Mouse (Mus musculus) forebrain, embryonic 12.5 days (tissue): Measurements from ENCODE around the gene Golgb1. TPM values are rescaled to one million over a fixed set of nuclear protein-coding genes. Genes with fewer than 3 reads are reported as not detected.

Experiments
- ATAC-seq: fragments of 200-750 bp; cut with Nextera tagmentation; 2 replicates; pipeline ENCODE4 v1.8.0; 2017; ENCODE audit warnings: moderate TSS enrichment; ENCODE audit not compliant: low FRiP score
- H3K27ac ChIP-seq: fragments of 300-500 bp; sonication (generic); 2 replicates; pipeline ENCODE4 v1.5.1; 2016; ENCODE audit warnings: mild to moderate bottlenecking
- H3K27me3 ChIP-seq: fragments of 300-500 bp; sonication (generic); 2 replicates; pipeline ENCODE4 v1.6.1; 2016; ENCODE audit warnings: mild to moderate bottlenecking
- H3K36me3 ChIP-seq: fragments of 300-500 bp; sonication (generic); replicated peaks from 2 replicates; pipeline ENCODE4 v1.6.1; 2016; ENCODE audit warnings: mild to moderate bottlenecking
- H3K4me1 ChIP-seq: fragments of 300-500 bp; sonication (generic); 2 replicates; pipeline ENCODE4 v1.6.1; 2016
- H3K4me2 ChIP-seq: fragments of 300-500 bp; sonication (generic); 2 replicates; pipeline ENCODE4 v1.6.1; 2016; ENCODE audit warnings: mild to moderate bottlenecking, moderate library complexity
- H3K4me3 ChIP-seq: fragments of 300-500 bp; sonication (generic); replicated peaks from 2 replicates; pipeline ENCODE4 v1.5.1; 2016; ENCODE audit warnings: mild to moderate bottlenecking
- H3K9ac ChIP-seq: fragments of 300-500 bp; sonication (generic); 2 replicates; pipeline ENCODE4 v1.6.1; 2016; ENCODE audit warnings: mild to moderate bottlenecking
- H3K9me3 ChIP-seq: fragments of 300-500 bp; sonication (generic); 2 replicates; pipeline ENCODE4 v1.6.1; 2016
- WGBS: fragments of 180-500 bp; shearing (Covaris S2); methylation state at CpG from one replicate; pipeline ENCODE4 v1.1.7; 2016; 5-methylcytosine and 5-hydroxymethylcytosine counted together
- polyA plus RNA-seq: library from polyadenylated mRNA; unstranded; fragments of >200 nt; fragmentation: Nextera tagmentation; extraction: Ambion mirVana; gene quantifications from 2 replicates; pipeline ENCODE4 v1.2.1, GENCODE M21; 2016

Golgb1 gene
- polyA plus RNA-seq, 1 experiment from 2014 or later = 74.7 TPM

DNA sequence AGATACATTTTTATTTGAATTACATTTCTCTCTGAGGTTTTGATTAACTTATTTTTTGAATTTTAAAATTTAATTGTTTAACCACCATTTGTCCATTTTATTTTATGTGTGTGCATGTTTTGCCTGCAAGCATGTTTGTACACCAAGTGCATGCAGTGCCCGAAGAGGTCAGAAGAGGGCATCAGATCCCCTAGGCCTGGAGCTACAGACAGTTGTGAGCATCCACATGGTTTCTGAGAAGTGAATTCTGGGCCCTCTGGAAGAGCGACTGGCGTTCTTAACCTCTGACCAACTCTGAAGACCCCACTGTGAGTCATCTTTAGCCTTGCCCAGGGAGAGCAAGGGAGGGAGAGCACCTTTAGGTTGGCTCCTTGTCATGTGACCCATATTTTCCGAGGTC is 9.9 kb downstream of the Golgb1 start:
- H3K27ac ChIP-seq = no peak overlapping the region
- H3K4me2 ChIP-seq = no peak overlapping the region
- no peaks in the 10 kb centered on the region for H3K9me3 ChIP-seq
- WGBS = 78% methylated on average over 4 of the region's 4 CpGs
- H3K36me3 ChIP-seq = peaks cover 21% of the 10 kb centered on the region
- H3K27me3 ChIP-seq = no peaks in the 10 kb centered on the region
- H3K4me3 ChIP-seq = no peak overlapping the region
- H3K4me1 ChIP-seq = peaks cover 10% of the 10 kb centered on the region
- no peak overlapping the region for H3K9ac ChIP-seq
- ATAC-seq = no peak

GRCm38 (mm10) chr16:36885912-36886311 is 11.0 kb downstream of the Golgb1 start:
- no peaks in the 10 kb centered on the region for H3K9me3 ChIP-seq
- no peak overlapping the region for H3K27ac ChIP-seq
- H3K4me3 ChIP-seq = no peak overlapping the region
- no peak overlapping the region for H3K9ac ChIP-seq
- peaks cover 26% of the 10 kb centered on the region for H3K36me3 ChIP-seq
- H3K27me3 ChIP-seq = no peaks in the 10 kb centered on the region
- no peak overlapping the region for H3K4me2 ChIP-seq
- peaks cover 9% of the 10 kb centered on the region for H3K4me1 ChIP-seq
- 94% methylated on average over 11 of the region's 11 CpGs for WGBS
- ATAC-seq = no peak

GRCm38 (mm10) chr16:36887546-36887945 is 12.6 kb downstream of the Golgb1 start:
- Histone ChIP-seq H3K9me3 (no peaks in the 10 kb centered on the region), H3K27me3 (no peaks in the 10 kb centered on the region), H3K27ac (no peak overlapping the region), H3K36me3 (peaks cover 39% of the 10 kb centered on the region), H3K4me1 (peaks cover 8% of the 10 kb centered on the region), H3K9ac (no peak overlapping the region), H3K4me2 (no peak overlapping the region), H3K4me3 (no peak overlapping the region)
- ATAC-seq = no peak
- WGBS = 90% methylated on average over 5 of the region's 5 CpGs

DNA sequence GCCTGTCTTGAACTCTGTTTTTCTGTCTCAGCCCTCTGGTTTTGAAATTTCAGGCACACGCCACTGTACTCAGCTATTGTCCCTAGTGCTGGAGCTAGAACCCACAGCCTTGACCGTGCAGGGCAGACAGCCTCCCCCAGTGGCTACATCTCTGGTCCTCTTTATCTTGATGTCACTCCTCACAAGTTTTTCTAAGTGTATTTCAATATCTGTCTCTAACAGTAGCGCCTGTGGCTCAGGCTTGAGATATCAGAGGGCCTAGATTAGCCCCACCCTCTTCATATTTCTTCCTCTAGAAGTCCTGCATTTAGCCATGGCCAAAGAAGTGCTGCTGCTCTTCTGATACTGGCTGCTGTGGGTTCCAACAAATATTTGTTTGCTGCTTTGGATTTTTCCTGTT is 15.6 kb downstream of the Golgb1 start:
- peaks cover 49% of the 10 kb centered on the region for H3K36me3 ChIP-seq
- no peaks in the 10 kb centered on the region for H3K27me3 ChIP-seq

DNA sequence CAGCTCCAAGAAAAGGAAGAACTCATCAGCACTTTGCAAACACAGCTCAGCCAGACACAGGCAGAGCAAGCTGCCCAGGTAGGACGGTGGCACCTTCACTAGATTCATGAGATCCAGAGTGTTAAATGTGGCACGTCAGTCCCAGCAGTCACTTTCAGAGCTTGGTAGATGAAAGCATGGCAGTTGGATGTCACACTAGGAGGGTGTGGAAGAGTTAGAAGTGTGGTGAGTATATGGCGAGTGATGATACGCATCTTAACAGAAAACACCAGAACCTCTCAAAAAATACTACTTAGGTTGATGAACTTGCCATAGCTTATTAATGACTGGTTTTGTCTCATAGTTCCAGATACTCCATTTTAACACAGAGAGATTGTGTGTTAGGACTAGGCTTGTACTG is 16.5 kb downstream of the Golgb1 start:
- no peaks in the 10 kb centered on the region for H3K27me3 ChIP-seq
- no peaks in the 10 kb centered on the region for H3K9me3 ChIP-seq
- H3K4me3 ChIP-seq = no peak overlapping the region
- no peaks in the 10 kb centered on the region for H3K4me1 ChIP-seq
- ATAC-seq = no peak
- peaks cover 57% of the 10 kb centered on the region for H3K36me3 ChIP-seq
- H3K9ac ChIP-seq = no peak overlapping the region
- H3K27ac ChIP-seq = no peak overlapping the region
- H3K4me2 ChIP-seq = no peak overlapping the region
- 95% methylated on average over 4 of the region's 4 CpGs for WGBS

More for the DNA sequence above, 15.6 kb downstream of the Golgb1 start:
- Histone ChIP-seq H3K4me1 (no peaks in the 10 kb centered on the region), H3K9me3 (no peaks in the 10 kb centered on the region), H3K4me3 (no peak overlapping the region), H3K27ac (no peak overlapping the region), H3K4me2 (no peak overlapping the region), H3K9ac (no peak overlapping the region)
- WGBS = 94% methylated on average over 3 of the region's 3 CpGs
- no peak for ATAC-seq

DNA sequence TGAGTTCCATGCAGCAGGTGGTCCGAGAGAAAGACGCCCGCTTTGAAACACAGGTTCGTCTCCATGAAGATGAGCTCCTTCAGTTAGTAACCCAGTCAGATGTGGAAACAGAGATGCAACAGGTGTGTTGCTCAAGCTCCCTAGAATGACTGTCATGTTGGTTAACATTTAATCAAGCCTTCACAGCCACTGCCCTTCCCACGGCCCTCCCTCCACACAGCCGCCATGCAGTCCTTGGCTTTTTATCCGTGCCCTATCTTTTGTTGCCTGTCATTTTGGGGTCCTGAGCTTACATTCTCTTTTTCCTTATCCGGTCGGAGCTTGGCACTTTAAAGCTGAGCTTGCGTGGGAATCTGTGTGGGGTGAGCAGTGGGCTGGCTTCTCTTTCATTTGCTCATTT is 18.4 kb downstream of the Golgb1 start:
- no peak overlapping the region for H3K9ac ChIP-seq
- no peak overlapping the region for H3K4me2 ChIP-seq
- H3K27me3 ChIP-seq = no peaks in the 10 kb centered on the region
- no peaks in the 10 kb centered on the region for H3K4me1 ChIP-seq
- no peak overlapping the region for H3K27ac ChIP-seq
- ATAC-seq = no peak
- H3K9me3 ChIP-seq = no peaks in the 10 kb centered on the region
- H3K36me3 ChIP-seq = peaks cover 62% of the 10 kb centered on the region
- WGBS = 89% methylated on average over 10 of the region's 10 CpGs
- no peak overlapping the region for H3K4me3 ChIP-seq

- Histone ChIP-seq H3K4me2 (no peak overlapping the region), H3K36me3 (peaks cover 58% of the 10 kb centered on the region), H3K27ac (no peak overlapping the region), H3K4me3 (no peak overlapping the region), H3K9me3 (no peaks in the 10 kb centered on the region), H3K27me3 (no peaks in the 10 kb centered on the region), H3K9ac (no peak overlapping the region), H3K4me1 (no peaks in the 10 kb centered on the region)
- WGBS = 96% methylated on average over 6 of the region's 6 CpGs
- no peak for ATAC-seq
Observed at GRCm38 (mm10) chr16:36896712-36897111, 21.8 kb downstream of the Golgb1 start.

DNA sequence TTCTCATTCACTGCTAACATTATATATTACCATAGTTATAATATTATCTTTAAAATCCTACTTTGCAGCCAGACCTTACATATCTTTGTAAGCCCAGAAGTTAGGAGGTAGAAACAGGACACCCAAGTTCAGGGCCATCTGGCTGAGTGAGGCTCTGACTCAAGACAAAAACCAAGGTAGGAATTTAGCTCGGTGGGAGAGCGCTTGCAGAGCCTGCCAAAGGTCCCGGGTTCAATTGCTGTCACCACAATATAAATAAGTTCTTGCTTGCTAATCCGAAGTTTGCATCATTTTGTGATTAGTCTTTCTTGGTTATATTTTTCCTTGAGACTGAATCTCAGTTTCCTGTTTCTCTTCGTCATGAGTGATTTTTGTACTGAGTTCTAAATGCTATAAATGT is 28.2 kb downstream of the Golgb1 start:
- peaks cover 38% of the 10 kb centered on the region for H3K36me3 ChIP-seq
- no peak overlapping the region for H3K4me2 ChIP-seq
- H3K27me3 ChIP-seq = no peaks in the 10 kb centered on the region
- no peak overlapping the region for H3K4me3 ChIP-seq
- H3K27ac ChIP-seq = no peak overlapping the region
- no peaks in the 10 kb centered on the region for H3K9me3 ChIP-seq
- H3K9ac ChIP-seq = no peak overlapping the region
- no peak for ATAC-seq
- WGBS = 93% methylated on average over 5 of the region's 5 CpGs
- H3K4me1 ChIP-seq = no peaks in the 10 kb centered on the region

GRCm38 (mm10) chr16:36911909-36912308 is 37.0 kb downstream of the Golgb1 start:
- no peaks in the 10 kb centered on the region for H3K9me3 ChIP-seq
- 91% methylated on average over 10 of the region's 10 CpGs for WGBS
- no peaks in the 10 kb centered on the region for H3K4me1 ChIP-seq
- ATAC-seq = no peak
- H3K36me3 ChIP-seq = peaks cover 66% of the 10 kb centered on the region
- H3K27me3 ChIP-seq = no peaks in the 10 kb centered on the region
- H3K27ac ChIP-seq = no peak overlapping the region
- H3K4me2 ChIP-seq = no peak overlapping the region
- no peak overlapping the region for H3K4me3 ChIP-seq
- H3K9ac ChIP-seq = no peak overlapping the region

DNA sequence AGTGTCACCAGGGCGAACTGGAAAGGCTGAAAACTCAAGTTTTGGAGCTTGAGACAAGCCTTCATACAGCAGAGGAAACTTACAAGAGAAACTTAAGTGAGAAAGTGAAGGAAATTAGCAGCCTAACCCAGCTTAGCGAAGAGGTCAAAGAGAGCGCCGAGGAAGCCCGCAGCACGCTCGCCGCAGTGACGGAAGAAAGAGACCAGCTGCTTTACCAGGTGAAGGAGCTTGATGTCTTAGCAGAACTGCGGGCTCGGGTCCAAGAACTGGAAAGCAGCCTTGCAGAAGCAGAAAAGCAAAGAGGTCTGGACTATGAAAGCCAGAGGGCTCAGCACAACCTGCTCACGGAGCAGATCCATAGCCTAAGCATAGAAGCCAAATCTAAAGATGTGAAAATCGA is 37.4 kb downstream of the Golgb1 start:
- H3K36me3 ChIP-seq = peaks cover 66% of the 10 kb centered on the region
- H3K4me3 ChIP-seq = no peak overlapping the region
- no peaks in the 10 kb centered on the region for H3K9me3 ChIP-seq
- no peak overlapping the region for H3K27ac ChIP-seq
- no peaks in the 10 kb centered on the region for H3K4me1 ChIP-seq
- H3K27me3 ChIP-seq = no peaks in the 10 kb centered on the region
- no peak overlapping the region for H3K9ac ChIP-seq
- no peak for ATAC-seq
- H3K4me2 ChIP-seq = no peak overlapping the region
- 94% methylated on average over 13 of the region's 13 CpGs for WGBS

GRCm38 (mm10) chr16:36914195-36914594 is 39.3 kb downstream of the Golgb1 start:
- 93% methylated on average over 5 of the region's 5 CpGs for whole genome bisulfite sequencing
- peaks cover 72% of the 10 kb centered on the region for H3K36me3 ChIP-seq
- no peak overlapping the region for H3K4me2 ChIP-seq
- H3K4me1 ChIP-seq = no peaks in the 10 kb centered on the region
- H3K27me3 ChIP-seq = no peaks in the 10 kb centered on the region
- no peak overlapping the region for H3K4me3 ChIP-seq
- no peak for ATAC-seq
- H3K9me3 ChIP-seq = no peaks in the 10 kb centered on the region
- no peak overlapping the region for H3K27ac ChIP-seq
- H3K9ac ChIP-seq = no peak overlapping the region

GRCm38 (mm10) chr16:36918505-36918904 is 43.6 kb downstream of the Golgb1 start:
- no peak for ATAC-seq
- H3K27ac ChIP-seq = no peak overlapping the region
- 95% methylated on average over 10 of the region's 10 CpGs for WGBS
- H3K9me3 ChIP-seq = no peaks in the 10 kb centered on the region
- no peak overlapping the region for H3K4me2 ChIP-seq
- no peak overlapping the region for H3K9ac ChIP-seq
- H3K4me1 ChIP-seq = no peaks in the 10 kb centered on the region
- H3K27me3 ChIP-seq = no peaks in the 10 kb centered on the region
- H3K36me3 ChIP-seq = peaks cover 53% of the 10 kb centered on the region
- H3K4me3 ChIP-seq = no peak overlapping the region

DNA sequence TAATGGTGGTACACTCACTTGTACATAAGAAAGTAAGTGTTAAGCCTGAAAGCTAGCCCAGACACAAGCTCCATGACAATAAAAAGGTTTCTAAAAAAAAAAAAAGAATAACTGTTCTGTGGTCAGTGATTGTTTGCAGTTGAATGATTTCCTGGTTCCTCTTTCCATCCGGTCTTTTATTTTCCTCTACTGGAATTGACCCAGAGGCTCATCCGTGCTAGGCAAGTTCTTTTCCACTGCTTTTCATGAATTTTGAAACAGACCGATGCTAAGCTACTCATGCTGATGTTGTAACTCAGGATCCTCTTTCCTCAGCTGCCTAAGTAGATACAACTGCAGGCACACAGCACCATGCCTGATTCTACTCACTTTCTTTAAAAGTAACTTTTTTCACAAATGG is 45.5 kb downstream of the Golgb1 start:
- H3K36me3 ChIP-seq = peaks cover 42% of the 10 kb centered on the region

More for the DNA sequence above, 45.5 kb downstream of the Golgb1 start:
- Histone ChIP-seq H3K9ac (no peak overlapping the region), H3K9me3 (no peaks in the 10 kb centered on the region), H3K4me2 (no peak overlapping the region), H3K4me3 (no peak overlapping the region), H3K27ac (no peak overlapping the region), H3K4me1 (no peaks in the 10 kb centered on the region), H3K27me3 (no peaks in the 10 kb centered on the region)
- ATAC-seq = no peak
- 92% methylated on average over 3 of the region's 3 CpGs for WGBS
